Mouse (Mus musculus) lung, postnatal 0 days (tissue): ENCODE results near the gene Il4ra.

Source experiments
- CTCF ChIP-seq: IDR thresholded peaks from 2 replicates; pipeline ENCODE4 v1.5.1; 2016; ENCODE audit warnings: antibody characterized with exemption, mild to moderate bottlenecking
- EP300 ChIP-seq: IDR thresholded peaks from 2 replicates; pipeline ENCODE4 v1.6.1; 2016; ENCODE audit warnings: antibody characterized with exemption, mild to moderate bottlenecking, control low read depth

DNA sequence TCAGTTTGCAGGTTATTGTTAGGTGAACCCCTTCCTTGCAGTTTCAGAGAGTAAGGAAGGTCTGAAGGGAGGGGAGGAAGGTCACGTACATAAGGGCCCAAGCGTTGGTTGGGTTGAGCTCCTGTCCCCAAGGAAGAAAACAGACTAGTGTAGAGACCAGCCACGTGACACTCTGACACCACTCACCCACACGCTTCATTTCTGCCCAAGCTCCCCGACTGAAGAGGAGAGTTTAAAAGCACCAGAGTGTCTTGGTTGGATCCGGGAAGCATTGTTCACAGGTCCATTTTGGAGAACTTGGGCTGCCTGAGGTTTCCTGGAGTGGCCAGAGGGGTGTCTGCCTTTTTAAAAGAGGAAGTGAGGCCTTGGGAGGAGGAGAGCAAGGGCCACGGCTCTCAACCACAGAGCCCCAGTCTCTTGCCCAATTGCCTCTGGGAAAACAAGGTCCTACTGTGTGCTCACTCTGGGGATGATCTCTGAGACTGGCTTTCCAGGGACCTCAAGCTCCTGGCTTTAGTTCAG is 3.5 kb downstream of the Il4ra start:
- no peak for TF ChIP-seq CTCF
- TF ChIP-seq EP300: no peak
